Mouse (Mus musculus): Measurements from ENCODE around the gene Plb1. TPM values are rescaled to one million over a fixed set of nuclear protein-coding genes. Genes with fewer than 3 reads are reported as not detected.

The Plb1 gene
- polyA plus RNA-seq, 1 experiment from 2014 or later: 0.18 TPM

DNA sequence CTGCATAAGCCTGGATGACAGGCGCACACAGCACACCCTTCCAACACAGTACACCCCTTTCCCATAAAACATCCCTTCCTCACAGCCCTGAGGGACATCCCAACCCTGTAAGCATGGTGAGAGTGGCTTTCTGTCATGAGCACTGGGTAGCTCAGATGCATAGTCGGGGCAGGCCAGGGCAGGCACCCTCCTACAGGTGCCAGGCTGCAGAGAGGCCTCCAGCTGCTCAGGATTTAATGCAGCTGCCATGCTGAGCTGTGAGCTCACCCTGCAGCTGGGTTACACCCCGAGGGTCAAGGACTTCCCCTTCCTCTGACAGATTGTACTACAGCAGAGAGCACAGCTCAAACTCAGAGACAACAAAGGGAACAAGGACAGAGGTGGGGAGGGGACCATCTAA, 146.0 kb downstream of the Plb1 start:
- H3K27me3 ChIP-seq (ENCODE audit: insufficient read depth, low read length): no peaks in the 10 kb centered on the region
- no peaks in the 10 kb centered on the region for H3K36me3 ChIP-seq (replicated peaks; ENCODE audit: insufficient read depth, low read length)
- no peaks in the 10 kb centered on the region for H3K9me3 ChIP-seq (ENCODE audit: low read length)
- peak; percentile 40 for DNase-seq
- H3K4me3 ChIP-seq (ENCODE audit: low read depth, low read length): no peak overlapping the region
- 39% methylated on average over 3 of the region's 3 CpGs for WGBS (ENCODE audit: insufficient replicate concordance)
- H3K27ac ChIP-seq (ENCODE audit: low read depth): no peak overlapping the region
- no peak overlapping the region for H3K4me2 ChIP-seq (ENCODE audit: low read depth, low read length)
- TF ChIP-seq CTCF (IDR thresholded peaks at IDR 0.05; ENCODE audit: low read depth): no peak
- no peak for TF ChIP-seq EP300 (IDR thresholded peaks at IDR 0.05; ENCODE audit: low read depth)
- no peak overlapping the region for H3K9ac ChIP-seq (replicated peaks)
- H3K4me1 ChIP-seq (ENCODE audit: insufficient read depth): peaks cover 3% of the 10 kb centered on the region; the same call in 1 of the 2 replicates
- ATAC-seq: peak; percentile 36; the same call in 1 of the 2 replicates

- Histone ChIP-seq H3K27ac (ENCODE audit: low read depth) (no peak overlapping the region), H3K36me3 (replicated peaks; ENCODE audit: insufficient read depth, low read length) (no peaks in the 10 kb centered on the region), H3K4me3 (ENCODE audit: low read depth, low read length) (no peak overlapping the region), H3K9ac (replicated peaks) (no peak overlapping the region), H3K4me1 (ENCODE audit: insufficient read depth) (0 out of 2 replicates have a peak, but pooled peaks cover 8% of the 10 kb centered on the region), H3K27me3 (ENCODE audit: insufficient read depth, low read length) (no peaks in the 10 kb centered on the region), H3K4me2 (ENCODE audit: low read depth, low read length) (no peak overlapping the region), H3K9me3 (ENCODE audit: low read length) (no peaks in the 10 kb centered on the region)
- no peak for TF ChIP-seq CTCF (IDR thresholded peaks at IDR 0.05; ENCODE audit: low read depth)
- TF ChIP-seq EP300 (IDR thresholded peaks at IDR 0.05; ENCODE audit: low read depth): no peak
- no peak for DNase-seq
- ATAC-seq: no peak
Observed at GRCm38 (mm10) chr5:32388656-32389055, 156.1 kb downstream of the Plb1 start.

GRCm38 (mm10) chr5:32390295-32390694, 157.8 kb downstream of the Plb1 start:
- Histone ChIP-seq H3K27ac (ENCODE audit: low read depth) (no peak overlapping the region), H3K36me3 (replicated peaks; ENCODE audit: insufficient read depth, low read length) (no peaks in the 10 kb centered on the region), H3K4me3 (ENCODE audit: low read depth, low read length) (no peak overlapping the region), H3K27me3 (ENCODE audit: insufficient read depth, low read length) (no peaks in the 10 kb centered on the region), H3K4me1 (ENCODE audit: insufficient read depth) (peaks cover 16% of the 10 kb centered on the region), H3K9ac (replicated peaks) (no peak overlapping the region), H3K9me3 (ENCODE audit: low read length) (no peaks in the 10 kb centered on the region), H3K4me2 (ENCODE audit: low read depth, low read length) (no peak overlapping the region)
- DNase-seq: no peak
- ATAC-seq: no peak
- 46% methylated on average over 5 of the region's 5 CpGs for WGBS (ENCODE audit: insufficient replicate concordance)
- TF ChIP-seq CTCF (IDR thresholded peaks at IDR 0.05; ENCODE audit: low read depth): no peak
- TF ChIP-seq EP300 (IDR thresholded peaks at IDR 0.05; ENCODE audit: low read depth): no peak

DNA sequence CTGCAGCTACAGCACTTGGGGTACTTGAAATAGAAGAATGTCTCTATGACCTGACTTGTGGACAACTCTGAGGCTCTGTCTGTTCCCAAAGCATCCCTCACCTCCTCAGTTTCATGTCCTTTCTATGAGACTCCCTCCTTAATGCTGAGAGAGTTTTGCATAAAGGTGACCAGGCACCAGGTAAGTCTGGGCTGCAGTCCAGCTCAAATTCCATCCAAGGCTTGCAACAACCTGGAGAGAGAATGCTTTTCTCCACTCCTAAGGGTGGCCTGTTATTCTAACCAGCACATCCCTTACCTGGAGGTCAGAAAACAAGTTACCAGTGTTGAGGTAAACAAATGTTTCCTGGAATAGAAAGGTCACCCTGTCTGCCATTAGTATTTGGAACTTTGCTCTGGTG, 159.8 kb downstream of the Plb1 start:
- H3K4me2 ChIP-seq (ENCODE audit: low read depth, low read length): no peak overlapping the region
- DNase-seq (no peak), ATAC-seq (peak; percentile 31; the same call in 1 of the 2 replicates)
- H3K27ac ChIP-seq (ENCODE audit: low read depth): no peak overlapping the region
- no peak overlapping the region for H3K4me3 ChIP-seq (ENCODE audit: low read depth, low read length)
- peaks cover 16% of the 10 kb centered on the region for H3K4me1 ChIP-seq (ENCODE audit: insufficient read depth)
- TF ChIP-seq CTCF (IDR thresholded peaks at IDR 0.05; ENCODE audit: low read depth) (no peak), EP300 (IDR thresholded peaks at IDR 0.05; ENCODE audit: low read depth) (no peak)
- H3K27me3 ChIP-seq (ENCODE audit: insufficient read depth, low read length): no peaks in the 10 kb centered on the region
- no peak overlapping the region for H3K9ac ChIP-seq (replicated peaks)
- H3K9me3 ChIP-seq (ENCODE audit: low read length): no peaks in the 10 kb centered on the region
- no peaks in the 10 kb centered on the region for H3K36me3 ChIP-seq (replicated peaks; ENCODE audit: insufficient read depth, low read length)

GRCm38 (mm10) chr5:32394586-32394985, 162.1 kb downstream of the Plb1 start:
- ATAC-seq (no peak), DNase-seq (no peak)
- no peak for TF ChIP-seq CTCF (IDR thresholded peaks at IDR 0.05; ENCODE audit: low read depth)
- no peak for TF ChIP-seq EP300 (IDR thresholded peaks at IDR 0.05; ENCODE audit: low read depth)
- Histone ChIP-seq H3K27me3 (ENCODE audit: insufficient read depth, low read length) (no peaks in the 10 kb centered on the region), H3K4me1 (ENCODE audit: insufficient read depth) (peaks cover 20% of the 10 kb centered on the region), H3K9ac (replicated peaks) (no peak overlapping the region), H3K4me2 (ENCODE audit: low read depth, low read length) (no peak overlapping the region), H3K27ac (ENCODE audit: low read depth) (no peak overlapping the region), H3K9me3 (ENCODE audit: low read length) (no peaks in the 10 kb centered on the region), H3K36me3 (replicated peaks; ENCODE audit: insufficient read depth, low read length) (no peaks in the 10 kb centered on the region), H3K4me3 (ENCODE audit: low read depth, low read length) (no peak overlapping the region)
- WGBS (ENCODE audit: insufficient replicate concordance): 50% methylated on average over 3 of the region's 3 CpGs

DNA sequence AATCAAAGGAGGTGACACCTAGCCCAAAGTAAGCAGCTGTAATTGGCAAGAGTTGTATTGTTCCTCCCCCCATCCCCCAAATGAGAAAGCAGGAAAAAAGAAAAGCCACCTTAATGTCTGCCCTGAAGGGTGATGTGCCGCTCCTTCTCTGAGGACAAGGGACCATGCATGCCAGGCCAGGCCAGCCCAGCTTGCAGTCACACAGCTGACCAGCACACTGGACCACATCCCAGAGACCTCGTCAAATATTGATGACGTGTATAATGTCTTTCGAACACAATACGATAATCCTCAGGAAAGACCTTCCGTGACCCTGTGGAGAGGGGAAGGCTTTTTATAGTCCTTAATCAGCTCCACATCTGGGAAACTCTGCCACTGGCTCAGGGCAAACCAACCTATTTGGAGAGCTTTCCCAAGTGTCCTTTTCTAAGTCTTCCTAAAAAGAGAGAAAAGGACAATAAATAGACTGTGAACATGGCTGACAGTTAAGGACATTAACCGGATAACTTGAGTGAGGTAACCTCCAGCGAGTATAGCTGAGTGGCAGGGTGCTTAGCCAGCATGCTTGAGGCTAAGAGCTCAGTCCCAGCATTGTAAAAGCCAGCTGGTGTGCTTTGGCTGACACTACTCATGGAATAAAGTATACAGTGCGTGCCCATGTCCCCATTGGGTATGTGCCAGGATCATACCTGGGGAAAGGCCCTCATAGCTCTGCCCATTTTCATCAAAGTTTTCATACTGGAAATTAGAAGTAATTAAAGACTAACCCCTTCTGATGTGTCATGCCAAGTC, 162.8 kb downstream of the Plb1 start:
- peaks cover 25% of the 10 kb centered on the region for H3K4me1 ChIP-seq (ENCODE audit: insufficient read depth)

More for the DNA sequence above, 162.8 kb downstream of the Plb1 start:
- no peak for TF ChIP-seq EP300 (IDR thresholded peaks at IDR 0.05; ENCODE audit: low read depth)
- TF ChIP-seq CTCF (IDR thresholded peaks at IDR 0.05; ENCODE audit: low read depth): no peak
- no peak for ATAC-seq
- Histone ChIP-seq H3K4me3 (ENCODE audit: low read depth, low read length) (no peak overlapping the region), H3K9me3 (ENCODE audit: low read length) (no peaks in the 10 kb centered on the region), H3K36me3 (replicated peaks; ENCODE audit: insufficient read depth, low read length) (no peaks in the 10 kb centered on the region), H3K4me2 (ENCODE audit: low read depth, low read length) (no peak overlapping the region), H3K27me3 (ENCODE audit: insufficient read depth, low read length) (no peaks in the 10 kb centered on the region), H3K27ac (ENCODE audit: low read depth) (no peak overlapping the region), H3K9ac (replicated peaks) (no peak overlapping the region)
- no peak for DNase-seq
- whole genome bisulfite sequencing (ENCODE audit: insufficient replicate concordance): 74% methylated on average over 9 of the region's 9 CpGs

Data from liver, postnatal 0 days (tissue).